Mouse (Mus musculus) lung, embryonic 16.5 days (tissue): ENCODE data around the gene Ces1f. TPM values are rescaled to one million over a fixed set of nuclear protein-coding genes. Genes with fewer than 3 reads are reported as not detected.

Experiments used
- ATAC-seq: fragments of 200-750 bp; cut with Nextera tagmentation; 2 replicates; pipeline ENCODE4 v1.8.0; 2017; ENCODE audit warnings: low read depth, mild to moderate bottlenecking, moderate library complexity
- H3K27ac ChIP-seq: fragments of 300-500 bp; sonication (generic); 2 replicates; pipeline ENCODE4 v1.5.1; 2014; ENCODE audit warnings: mild to moderate bottlenecking, control low read depth, low read length
- H3K27me3 ChIP-seq: fragments of 300-500 bp; sonication (generic); 2 replicates; pipeline ENCODE4 v1.6.1; 2014; ENCODE audit warnings: low read depth, low read length, mixed read lengths; ENCODE audit not compliant: control insufficient read depth, insufficient read depth
- H3K36me3 ChIP-seq: fragments of 300-500 bp; sonication (generic); 2 replicates; pipeline ENCODE4 v1.6.1; 2014; ENCODE audit warnings: low read length; ENCODE audit not compliant: control insufficient read depth, insufficient read depth
- H3K4me1 ChIP-seq: fragments of 300-500 bp; sonication (generic); replicated peaks from 2 replicates; pipeline ENCODE4 v1.6.1; 2014; ENCODE audit warnings: low read length, mixed read lengths; ENCODE audit not compliant: control insufficient read depth, insufficient read depth
- H3K4me2 ChIP-seq: fragments of 300-500 bp; sonication (generic); 2 replicates; pipeline ENCODE4 v1.6.1; 2014; ENCODE audit warnings: low read depth, low read length, control low read depth
- H3K4me3 ChIP-seq: fragments of 300-500 bp; sonication (generic); 2 replicates; pipeline ENCODE4 v1.5.1; 2014; ENCODE audit warnings: mild to moderate bottlenecking, low read length, control low read depth
- H3K9ac ChIP-seq: fragments of 300-500 bp; sonication (generic); 2 replicates; pipeline ENCODE4 v1.6.1; 2014; ENCODE audit warnings: low read length, control low read depth
- H3K9me3 ChIP-seq: fragments of 300-500 bp; sonication (generic); 2 replicates; pipeline ENCODE4 v1.6.1; 2016; ENCODE audit warnings: low read length; ENCODE audit not compliant: control insufficient read depth
- WGBS: fragments of 180-500 bp; shearing (Covaris S2); extraction: QIAGEN DNeasy Blood & Tissue Kit; methylation state at CpG from one replicate; pipeline ENCODE4 v1.1.7; 2014; 5-methylcytosine and 5-hydroxymethylcytosine counted together
- polyA plus RNA-seq: library from polyadenylated mRNA; unstranded; fragments of >200 nt; fragmentation: Nextera tagmentation; extraction: Ambion mirVana; gene quantifications from 2 replicates; pipeline ENCODE4 v1.2.1, GENCODE M21; 2015

Gene Ces1f
- polyA plus RNA-seq = 2.5 and 2.6 TPM in 2 replicates

DNA sequence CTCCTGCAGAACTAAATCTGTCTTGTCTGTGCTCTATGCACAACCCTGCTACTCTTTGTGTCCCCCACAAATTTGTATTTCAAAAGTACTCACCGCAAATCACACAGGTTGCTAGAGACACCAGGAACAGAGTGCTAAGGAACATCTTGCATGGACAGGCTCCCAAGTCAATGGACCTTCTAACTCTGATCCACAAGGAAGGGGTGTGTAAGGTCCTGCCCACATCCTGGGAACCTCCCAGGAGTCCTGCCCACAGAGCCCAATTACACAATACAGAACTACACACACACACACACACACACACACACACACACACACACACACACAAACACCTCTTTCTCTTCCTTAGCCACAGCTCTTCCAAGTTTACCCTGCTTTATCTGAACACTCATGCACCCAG is at the start of gene Ces1f:
TSS of gene Ces1f (minus strand) at position 192 of the 400 bp plus-strand sequence.
- Histone ChIP-seq H3K36me3 (no peaks in the 10 kb centered on the region), H3K27ac (no peak within 1 kb of the TSS), H3K9me3 (no peaks in the 10 kb centered on the region), H3K27me3 (no peaks in the 10 kb centered on the region), H3K4me3 (no peak within 1 kb of the TSS), H3K9ac (no peak within 1 kb of the TSS), H3K4me1 (no peaks in the 10 kb centered on the region), H3K4me2 (no peak within 1 kb of the TSS)
- ATAC-seq = peak; percentile 43; the same call in 1 of the 2 replicates
- 87% methylated on average over 1 of the region's 1 CpGs for WGBS

DNA sequence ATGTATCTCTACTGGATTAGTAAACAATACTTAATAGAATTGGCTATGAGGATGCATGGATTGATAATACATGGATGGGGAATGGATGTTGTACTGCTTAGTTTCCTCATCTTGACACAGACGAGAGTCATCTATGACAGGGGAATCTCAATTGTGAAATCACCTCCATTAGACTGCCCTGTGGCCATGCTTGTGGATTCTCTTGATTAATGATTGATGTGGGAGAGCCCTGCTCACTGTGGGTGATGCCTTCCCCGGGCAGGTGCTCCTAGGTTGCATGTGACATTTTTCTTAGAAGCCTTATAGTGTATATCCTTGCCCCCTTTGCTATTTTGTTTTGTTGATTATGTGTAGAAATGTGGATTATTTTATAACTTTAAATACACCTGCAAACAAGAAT is 45.6 kb upstream of the Ces1f start:
- Histone ChIP-seq H3K27me3 (no peaks in the 10 kb centered on the region), H3K27ac (no peak overlapping the region), H3K4me3 (no peak overlapping the region), H3K36me3 (no peaks in the 10 kb centered on the region), H3K9me3 (no peaks in the 10 kb centered on the region), H3K4me1 (no peaks in the 10 kb centered on the region), H3K9ac (no peak overlapping the region), H3K4me2 (no peak overlapping the region)
- WGBS = 63% methylated on average over 2 of the region's 2 CpGs
- no peak for ATAC-seq

DNA sequence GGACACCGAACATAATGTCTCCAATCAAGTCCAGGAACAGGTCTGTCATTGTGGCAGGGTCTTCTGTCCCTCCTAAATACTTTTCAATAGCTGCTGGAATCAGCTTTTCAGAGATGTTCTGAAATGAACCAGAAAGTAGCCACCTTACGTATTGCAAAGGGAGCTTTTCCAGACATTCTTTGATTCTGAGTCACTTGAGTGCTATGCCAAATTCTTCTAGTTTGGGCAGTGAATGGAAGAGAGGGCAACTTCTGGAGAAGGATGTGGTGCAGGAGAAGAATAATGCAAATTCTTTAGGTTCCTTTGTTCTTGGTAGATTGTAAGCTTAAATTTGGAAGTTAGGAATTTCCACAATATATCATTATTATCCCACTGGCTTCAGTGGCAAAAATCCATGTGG is 37.5 kb upstream of the Ces1f start:
- H3K4me1 ChIP-seq = no peaks in the 10 kb centered on the region
- no peak overlapping the region for H3K27ac ChIP-seq
- WGBS = 72% methylated on average over 2 of the region's 2 CpGs
- H3K4me3 ChIP-seq = no peak overlapping the region
- H3K4me2 ChIP-seq = no peak overlapping the region
- H3K9me3 ChIP-seq = no peaks in the 10 kb centered on the region
- H3K36me3 ChIP-seq = no peaks in the 10 kb centered on the region
- ATAC-seq = no peak
- no peak overlapping the region for H3K9ac ChIP-seq
- no peaks in the 10 kb centered on the region for H3K27me3 ChIP-seq

DNA sequence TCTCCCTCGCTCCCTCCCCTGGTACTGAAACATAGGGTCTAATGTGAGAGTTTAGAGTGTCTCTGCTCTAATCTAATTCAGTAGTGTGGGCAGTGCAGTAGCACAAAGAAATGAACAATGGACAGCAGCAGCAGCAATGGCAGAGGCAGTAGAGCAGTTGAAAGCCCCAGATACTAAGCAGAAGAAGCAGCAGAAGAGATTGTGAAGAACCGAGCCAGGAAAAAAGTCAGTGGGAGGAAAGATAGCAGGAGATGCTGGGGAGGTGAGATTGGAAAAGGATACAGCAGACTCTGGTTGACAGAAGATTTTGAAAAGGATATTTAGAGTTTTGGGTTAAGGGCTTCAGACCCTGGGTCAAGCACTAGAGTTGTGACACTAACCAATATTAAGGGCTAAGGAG is 36.0 kb upstream of the Ces1f start:
- H3K27ac ChIP-seq = no peak overlapping the region
- no peak for ATAC-seq
- H3K4me3 ChIP-seq = no peak overlapping the region
- H3K9ac ChIP-seq = no peak overlapping the region
- H3K4me1 ChIP-seq = no peaks in the 10 kb centered on the region
- 77% methylated on average over 2 of the region's 2 CpGs for WGBS
- H3K36me3 ChIP-seq = no peaks in the 10 kb centered on the region
- H3K4me2 ChIP-seq = no peak overlapping the region
- H3K9me3 ChIP-seq = no peaks in the 10 kb centered on the region
- H3K27me3 ChIP-seq = no peaks in the 10 kb centered on the region

DNA sequence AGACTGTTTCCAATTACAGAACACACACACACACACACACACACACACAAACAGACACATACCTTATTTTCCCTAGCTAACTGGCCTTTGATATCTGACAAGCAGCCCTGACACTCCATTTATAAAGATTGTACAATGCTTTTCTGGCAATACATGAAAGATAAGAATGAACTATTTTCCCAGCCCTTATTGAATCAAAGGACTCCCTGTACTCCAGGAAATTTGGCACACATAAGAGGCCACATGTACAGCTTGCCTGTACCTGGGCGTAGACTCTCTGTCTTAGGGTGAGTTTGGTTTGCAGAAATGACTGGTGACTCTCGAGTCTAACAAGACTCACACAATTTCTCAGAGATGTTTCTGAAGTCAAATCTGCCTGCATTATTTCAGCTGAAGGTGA is 4.3 kb upstream of the Ces1f start:
- Histone ChIP-seq H3K4me3 (no peak overlapping the region), H3K27ac (no peak overlapping the region), H3K36me3 (no peaks in the 10 kb centered on the region), H3K4me1 (no peaks in the 10 kb centered on the region), H3K4me2 (no peak overlapping the region), H3K27me3 (no peaks in the 10 kb centered on the region), H3K9me3 (no peaks in the 10 kb centered on the region), H3K9ac (no peak overlapping the region)
- no peak for ATAC-seq
- 39% methylated on average over 2 of the region's 2 CpGs for WGBS

DNA sequence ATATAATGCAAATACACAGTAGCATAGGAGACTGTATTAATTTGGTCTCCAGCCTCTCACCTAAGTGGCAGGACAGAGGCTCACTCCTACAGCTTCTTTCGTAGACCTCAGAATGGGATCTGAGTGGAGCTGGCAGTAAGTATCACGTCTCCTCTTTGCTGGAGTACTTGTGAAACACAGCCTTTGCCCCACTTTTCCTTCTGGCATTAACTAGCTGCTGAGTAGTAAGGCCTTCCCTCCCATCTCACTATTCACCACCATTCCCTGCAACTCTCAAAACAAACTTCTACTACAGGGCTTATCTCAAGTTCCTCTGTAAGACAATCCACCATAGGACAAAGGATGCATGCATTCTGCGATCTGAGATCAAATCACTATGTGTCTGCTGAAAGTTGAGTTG is 2.8 kb upstream of the Ces1f start:
- ATAC-seq = no peak

DNA sequence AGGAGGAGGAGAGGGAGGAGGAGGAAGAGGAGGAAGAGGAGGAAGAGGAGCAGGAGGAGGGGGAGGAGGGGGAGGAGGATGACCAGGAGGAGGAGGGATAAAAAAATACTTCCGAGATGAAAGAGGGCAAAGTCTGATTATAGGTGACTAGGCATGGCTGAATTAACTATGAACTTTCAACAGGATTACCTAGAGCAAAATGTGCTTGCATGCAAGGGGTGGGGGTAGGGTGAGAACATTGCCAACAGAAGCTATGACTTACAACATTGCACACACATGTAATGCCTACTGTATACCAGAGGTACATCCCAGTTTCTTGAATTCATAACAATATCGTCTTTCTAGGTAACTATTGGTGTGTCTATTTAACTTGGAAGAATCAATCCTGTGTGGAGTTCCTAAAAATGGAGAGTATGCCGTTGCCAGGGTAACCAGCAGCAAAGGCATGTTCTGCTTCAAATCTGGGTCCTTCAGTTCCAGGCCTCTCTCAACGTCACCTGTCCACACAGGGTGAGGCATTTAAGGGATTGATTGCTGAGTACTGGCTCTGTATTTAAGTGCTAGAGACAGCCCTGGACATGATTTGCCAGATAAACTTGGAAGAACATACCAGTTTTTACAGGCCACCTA is 1.3 kb downstream of the Ces1f start:
- H3K9me3 ChIP-seq = no peaks in the 10 kb centered on the region
- H3K4me3 ChIP-seq = no peak overlapping the region
- H3K27ac ChIP-seq = no peak overlapping the region
- no peaks in the 10 kb centered on the region for H3K36me3 ChIP-seq
- H3K9ac ChIP-seq = no peak overlapping the region
- no peak overlapping the region for H3K4me2 ChIP-seq
- no peaks in the 10 kb centered on the region for H3K27me3 ChIP-seq
- no peak for ATAC-seq
- 51% methylated on average over 4 of the region's 4 CpGs for WGBS
- H3K4me1 ChIP-seq = no peaks in the 10 kb centered on the region

More for the DNA sequence above, 2.8 kb upstream of the Ces1f start:
- H3K27ac ChIP-seq = no peak overlapping the region
- H3K4me3 ChIP-seq = no peak overlapping the region
- no peaks in the 10 kb centered on the region for H3K9me3 ChIP-seq
- no peaks in the 10 kb centered on the region for H3K4me1 ChIP-seq
- no peaks in the 10 kb centered on the region for H3K36me3 ChIP-seq
- no peak overlapping the region for H3K9ac ChIP-seq
- no peaks in the 10 kb centered on the region for H3K27me3 ChIP-seq
- H3K4me2 ChIP-seq = no peak overlapping the region
- WGBS = 75% methylated on average over 3 of the region's 3 CpGs

DNA sequence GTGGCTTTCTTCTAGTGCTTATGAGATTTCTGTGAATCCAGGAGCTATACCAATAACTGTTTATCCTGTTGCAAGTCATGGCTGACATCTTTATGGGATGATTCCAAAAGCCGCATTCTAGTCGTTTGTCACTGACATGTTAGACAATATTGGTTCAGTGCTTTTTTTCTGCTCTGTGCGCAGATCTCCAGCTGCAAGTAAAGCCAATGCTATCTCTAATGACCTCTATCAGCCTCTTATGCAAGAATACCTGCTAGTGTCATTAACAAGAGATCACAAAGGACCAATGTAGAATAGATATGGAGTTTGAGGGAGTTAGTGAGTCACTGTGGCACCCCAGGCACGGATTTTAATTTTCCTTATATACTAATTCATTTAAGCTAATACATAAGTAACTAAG is 4.9 kb downstream of the Ces1f start:
- WGBS = 78% methylated on average over 4 of the region's 4 CpGs

DNA sequence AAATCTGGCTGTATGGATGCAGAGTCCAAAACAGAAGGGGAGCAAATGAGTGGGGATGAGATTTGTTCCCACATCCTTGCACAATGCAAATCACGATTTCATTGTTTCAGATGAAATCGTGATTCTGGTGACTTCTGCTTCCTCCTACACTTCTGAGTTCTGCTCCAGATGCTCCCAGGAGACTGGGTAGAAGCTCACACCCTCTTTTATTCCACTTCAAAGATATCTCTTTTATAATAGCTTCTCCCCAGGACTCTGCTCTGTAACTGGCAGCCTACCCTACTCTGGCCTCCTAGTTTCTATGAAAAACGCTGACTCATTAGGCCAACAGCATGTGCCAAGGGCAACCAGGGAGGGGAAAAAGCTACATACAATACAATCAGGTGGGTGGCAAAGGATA is 6.2 kb downstream of the Ces1f start:
- 83% methylated on average over 3 of the region's 3 CpGs for WGBS
- H3K27me3 ChIP-seq = no peaks in the 10 kb centered on the region
- H3K36me3 ChIP-seq = no peaks in the 10 kb centered on the region
- H3K4me2 ChIP-seq = no peak overlapping the region
- no peaks in the 10 kb centered on the region for H3K4me1 ChIP-seq
- no peaks in the 10 kb centered on the region for H3K9me3 ChIP-seq
- no peak overlapping the region for H3K27ac ChIP-seq
- H3K4me3 ChIP-seq = no peak overlapping the region
- ATAC-seq = no peak
- H3K9ac ChIP-seq = no peak overlapping the region

More for the DNA sequence above, 4.9 kb downstream of the Ces1f start:
- no peaks in the 10 kb centered on the region for H3K27me3 ChIP-seq
- H3K27ac ChIP-seq = no peak overlapping the region
- no peak overlapping the region for H3K4me3 ChIP-seq
- H3K4me2 ChIP-seq = no peak overlapping the region
- H3K9me3 ChIP-seq = no peaks in the 10 kb centered on the region
- H3K9ac ChIP-seq = no peak overlapping the region
- H3K36me3 ChIP-seq = no peaks in the 10 kb centered on the region
- ATAC-seq = no peak
- no peaks in the 10 kb centered on the region for H3K4me1 ChIP-seq

DNA sequence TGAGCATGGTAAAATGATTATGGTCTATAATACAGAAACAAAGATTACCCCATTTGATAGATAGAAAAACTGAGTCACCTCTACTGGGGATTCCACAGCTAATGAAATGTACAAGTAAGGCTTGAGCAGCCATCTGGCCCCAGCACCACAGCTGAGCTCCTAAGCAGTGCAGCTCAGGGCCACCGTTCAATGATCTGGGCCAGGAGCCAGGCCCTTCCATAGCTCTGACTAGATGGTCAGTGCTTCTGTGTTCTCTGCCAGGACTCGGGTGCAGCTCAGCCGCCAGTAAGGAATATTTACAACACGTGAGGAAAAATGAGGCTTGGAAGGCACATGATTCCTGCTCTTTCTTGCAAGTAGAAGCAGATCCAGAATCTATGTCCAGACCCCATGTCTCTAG is 6.9 kb downstream of the Ces1f start:
- 39% methylated on average over 4 of the region's 4 CpGs for WGBS

More for the DNA sequence above, 6.9 kb downstream of the Ces1f start:
- no peaks in the 10 kb centered on the region for H3K36me3 ChIP-seq
- no peak overlapping the region for H3K4me2 ChIP-seq
- H3K9ac ChIP-seq = no peak overlapping the region
- no peaks in the 10 kb centered on the region for H3K9me3 ChIP-seq
- H3K4me3 ChIP-seq = no peak overlapping the region
- no peak; the same call in 1 of the 2 replicates for ATAC-seq
- no peaks in the 10 kb centered on the region for H3K4me1 ChIP-seq
- H3K27ac ChIP-seq = no peak overlapping the region
- H3K27me3 ChIP-seq = no peaks in the 10 kb centered on the region
